Mouse (Mus musculus) gastrocnemius, adult 18-20 months (tissue): ENCODE results near the gene Nanos2. TPM values are rescaled to one million over a fixed set of nuclear protein-coding genes. Genes with fewer than 3 reads are reported as not detected.
A peak's percentile ranks its signal among the peaks of the same experiment; 100 is the strongest.

Experiments used
- DNase-seq: peaks from one replicate; pipeline ENCODE4 v3.0.0; 2021; ENCODE audit warnings: low spot score
- long read RNA-seq, 2 experiments: library from polyadenylated mRNA; stranded (forward); transcript quantifications; one replicate each; pipeline ENCODE4 v2.0.0; 2021
- total RNA-seq, 2 experiments: library from RNA; stranded (reverse); gene quantifications; 2 replicates each; pipeline ENCODE4 v1.2.3; 2021

Gene Nanos2
- total RNA-seq = not detected
- long read RNA-seq, experiment 1 = 0 reads
- long read RNA-seq, experiment 2 = 0 reads

DNA sequence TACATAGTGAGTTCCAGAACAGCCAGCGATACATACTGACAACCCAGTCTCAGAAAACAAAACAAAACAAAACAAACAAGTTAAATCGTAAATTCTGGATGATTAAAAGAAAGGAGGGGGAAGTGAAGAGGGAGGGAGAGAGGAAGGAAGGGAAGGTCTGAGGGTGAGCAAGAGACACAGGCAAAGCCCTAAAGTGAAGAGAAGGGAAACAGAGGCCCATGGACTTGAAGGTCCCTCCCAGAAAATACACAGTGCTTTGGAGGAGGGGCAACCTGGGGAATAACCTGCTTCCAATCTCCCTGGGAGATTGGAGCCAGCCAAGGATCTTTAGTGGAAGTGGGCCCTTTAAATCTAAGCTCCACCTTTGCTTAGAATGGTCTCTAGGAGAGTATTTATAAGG lies at the start of gene Nanos2:
Gene Nanos2, plus strand, starts transcription at position 301 of the 400 bp plus-strand sequence.
- no peak for DNase-seq

DNA sequence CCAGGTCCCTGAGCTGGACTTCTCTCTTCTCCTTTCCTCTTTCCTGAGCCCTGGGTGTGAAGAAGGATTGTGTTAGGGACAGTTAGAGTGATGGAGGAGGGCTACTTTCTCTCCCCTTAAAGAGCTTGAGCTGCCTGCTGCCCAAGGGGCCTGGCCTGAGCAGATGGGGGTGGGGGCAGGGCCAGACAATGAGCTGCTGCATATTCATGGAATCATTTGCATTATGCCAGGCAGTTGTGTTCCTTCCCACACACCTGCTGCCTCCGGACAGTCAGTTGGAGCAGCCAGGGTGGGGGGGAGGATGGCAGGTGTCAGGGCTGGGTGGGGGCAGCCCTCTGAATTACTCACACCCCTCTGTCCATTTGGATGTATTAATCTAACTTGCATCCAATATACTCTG lies 44.8 kb upstream of the Nanos2 start:
- no peak for DNase-seq

DNA sequence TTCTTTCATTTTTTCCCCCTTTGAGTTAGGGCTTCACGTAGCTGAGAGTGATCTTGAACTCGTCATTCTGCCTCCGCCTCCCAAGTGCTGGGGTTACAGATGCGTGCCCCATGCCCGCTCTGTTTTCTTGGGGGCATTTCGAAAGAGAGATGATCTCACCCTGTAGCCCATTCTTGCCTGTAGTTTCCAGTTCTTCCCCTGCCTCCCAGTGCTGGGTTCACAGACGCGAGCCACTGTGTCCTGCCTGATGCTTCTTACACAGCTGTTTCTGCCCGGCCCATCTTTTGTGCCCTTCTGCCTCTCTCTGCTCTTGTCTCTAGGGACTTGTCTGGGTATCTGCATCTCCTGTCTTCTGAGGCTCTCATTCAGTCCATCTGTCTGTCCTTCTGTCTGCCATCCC lies 44.4 kb upstream of the Nanos2 start:
- DNase-seq = no peak

DNA sequence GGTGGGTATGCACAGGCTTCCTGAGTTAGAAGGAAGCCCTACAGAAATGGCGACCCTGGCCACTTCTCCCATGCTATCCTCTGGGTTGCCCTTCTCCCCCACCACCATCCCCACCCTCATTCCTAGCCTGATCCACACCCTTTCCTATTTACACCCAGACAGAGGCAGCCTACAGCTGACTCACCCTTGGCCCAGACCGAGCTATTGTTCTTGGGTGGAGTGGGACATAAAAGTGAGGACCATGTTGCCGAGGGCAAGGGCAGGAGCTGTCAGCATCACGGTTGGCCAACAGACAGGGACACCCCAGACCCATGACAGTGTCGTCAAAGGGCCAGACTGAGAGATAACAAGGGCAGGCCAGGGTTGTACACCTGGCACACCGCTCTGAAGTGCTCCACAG lies 39.0 kb upstream of the Nanos2 start:
- peak; percentile 30 for DNase-seq

DNA sequence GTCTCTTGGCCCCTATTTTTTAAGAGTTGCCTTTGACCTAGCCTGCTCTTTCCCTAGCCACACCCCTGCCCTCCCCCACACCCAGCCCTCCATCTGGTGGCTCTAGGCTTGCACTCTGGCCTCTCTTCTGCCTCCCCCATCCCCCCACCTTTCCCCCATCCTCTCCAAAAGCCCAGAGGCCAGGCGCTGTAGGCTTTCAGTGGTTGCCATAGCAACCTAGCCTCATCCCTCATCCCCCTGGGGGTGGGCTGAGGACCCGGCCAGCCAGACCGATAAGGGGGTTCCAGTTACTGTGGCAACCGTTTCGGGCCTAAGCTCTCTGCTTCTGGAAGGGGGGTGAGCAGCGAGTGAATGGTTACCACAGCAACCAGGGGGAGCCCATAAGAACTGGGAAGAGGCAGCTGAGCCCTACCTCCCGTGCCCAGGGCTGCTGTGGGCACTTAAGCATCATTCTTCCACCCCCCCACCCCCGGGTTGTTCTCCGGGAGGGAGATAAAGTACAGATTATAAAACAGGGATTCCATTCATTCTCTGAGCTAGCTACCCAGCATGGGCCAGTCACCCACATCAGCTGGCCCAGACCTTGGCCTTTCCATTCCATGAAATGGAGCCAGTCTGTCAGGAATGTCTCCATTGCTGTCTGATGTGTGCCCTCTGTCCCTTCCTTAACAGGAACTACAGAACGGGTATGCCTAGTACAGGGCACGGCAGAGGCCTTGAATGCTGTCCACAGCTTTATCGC lies 37.2 kb upstream of the Nanos2 start:
- no peak for DNase-seq

DNA sequence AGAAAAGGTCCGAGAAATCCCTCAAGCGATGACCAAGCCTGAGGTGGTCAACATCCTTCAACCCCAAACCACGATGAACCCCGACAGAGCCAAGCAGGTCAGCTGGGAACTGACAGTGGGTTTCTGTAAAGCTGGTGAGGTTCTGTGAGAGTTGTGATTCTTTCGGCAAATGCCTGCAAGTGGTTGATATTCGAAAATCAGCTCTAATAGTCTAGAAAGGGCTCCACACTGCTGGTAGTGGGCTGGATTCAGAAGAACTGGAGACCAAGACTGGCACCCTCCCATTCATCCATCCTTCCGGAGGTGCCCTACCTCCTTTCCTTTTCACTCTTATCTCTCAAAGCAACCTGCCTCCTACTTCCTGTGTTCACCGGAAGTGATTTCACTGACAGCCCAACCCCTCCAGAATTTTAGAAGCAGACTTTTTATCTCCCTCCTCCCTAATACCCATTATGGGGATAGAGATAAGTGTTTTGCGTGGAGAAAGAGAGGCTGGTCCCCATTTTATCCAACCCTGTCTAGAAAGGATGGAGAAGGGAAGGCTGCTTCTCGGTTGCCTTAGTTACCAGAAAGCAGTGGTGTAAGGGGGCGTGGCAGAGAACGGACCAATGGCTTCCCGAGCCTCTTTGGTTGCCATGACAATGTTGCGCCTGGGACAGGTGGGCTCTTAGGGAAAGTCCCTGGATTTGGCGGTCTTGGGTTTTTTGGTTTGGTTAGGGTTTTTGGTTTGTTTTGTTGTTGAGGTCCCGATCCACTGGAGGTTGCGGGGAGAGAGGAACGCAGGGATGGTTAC lies 36.5 kb upstream of the Nanos2 start:
- no peak for DNase-seq

DNA sequence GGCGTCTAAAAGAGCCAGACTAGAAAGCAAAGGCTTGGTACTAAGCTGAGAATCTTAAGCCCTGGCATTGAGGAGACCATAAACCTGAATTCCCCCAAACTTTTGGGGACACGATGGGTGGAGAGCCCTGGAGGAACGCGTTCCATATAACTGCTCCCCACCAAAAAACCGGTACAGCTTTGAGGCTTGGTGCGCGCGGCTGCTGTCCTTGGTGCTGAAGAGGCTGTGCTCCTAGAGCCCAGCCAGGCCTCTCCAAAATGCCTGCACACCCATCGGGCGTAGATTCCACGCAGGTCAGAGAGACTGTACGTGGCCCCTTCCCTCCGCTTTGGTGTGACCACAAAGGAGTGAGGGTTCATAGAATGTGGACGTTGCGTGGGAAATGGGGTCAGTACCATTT lies 35.8 kb upstream of the Nanos2 start:
- no peak for DNase-seq

DNA sequence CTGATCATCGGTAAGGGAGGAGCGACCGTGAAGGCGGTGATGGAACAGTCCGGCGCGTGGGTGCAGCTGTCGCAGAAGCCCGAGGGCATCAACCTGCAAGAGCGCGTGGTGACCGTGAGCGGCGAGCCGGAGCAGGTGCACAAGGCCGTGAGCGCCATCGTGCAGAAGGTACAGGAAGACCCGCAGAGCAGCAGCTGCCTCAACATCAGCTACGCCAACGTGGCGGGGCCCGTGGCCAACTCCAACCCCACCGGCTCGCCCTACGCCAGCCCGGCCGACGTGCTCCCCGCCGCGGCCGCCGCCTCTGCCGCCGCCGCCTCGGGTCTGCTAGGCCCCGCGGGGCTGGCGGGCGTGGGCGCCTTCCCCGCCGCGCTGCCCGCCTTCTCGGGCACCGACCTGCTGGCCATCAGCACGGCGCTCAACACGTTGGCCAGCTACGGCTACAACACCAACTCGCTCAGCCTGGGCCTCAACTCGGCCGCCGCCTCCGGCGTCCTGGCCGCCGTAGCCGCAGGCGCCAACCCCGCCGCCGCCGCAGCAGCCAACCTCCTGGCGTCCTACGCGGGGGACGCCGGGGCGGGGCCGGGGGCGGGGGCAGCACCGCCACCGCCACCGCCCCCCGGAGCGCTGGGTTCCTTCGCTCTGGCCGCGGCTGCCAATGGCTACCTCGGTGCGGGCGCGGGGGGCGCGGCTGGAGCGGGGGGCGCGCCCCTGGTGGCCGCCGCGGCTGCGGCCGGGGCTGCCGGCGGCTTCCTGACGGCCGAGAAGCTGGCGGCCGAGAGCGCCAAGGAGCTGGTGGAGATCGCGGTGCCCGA lies 29.4 kb upstream of the Nanos2 start:
- DNase-seq = peak; percentile 28

DNA sequence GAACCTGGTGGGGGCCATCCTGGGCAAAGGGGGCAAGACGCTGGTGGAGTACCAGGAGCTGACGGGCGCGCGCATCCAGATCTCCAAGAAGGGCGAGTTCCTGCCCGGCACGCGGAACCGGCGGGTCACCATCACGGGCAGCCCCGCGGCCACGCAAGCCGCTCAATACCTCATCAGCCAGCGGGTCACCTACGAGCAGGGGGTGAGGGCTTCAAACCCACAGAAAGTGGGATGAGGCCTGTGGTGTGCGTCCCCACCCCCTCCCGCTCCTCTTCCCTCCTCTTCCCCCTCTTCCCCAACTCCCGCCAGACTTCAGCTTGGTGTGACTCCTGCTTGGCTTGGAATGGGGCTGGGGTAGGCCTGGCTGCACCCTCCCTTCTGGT lies 28.8 kb upstream of the Nanos2 start:
- no peak for DNase-seq

DNA sequence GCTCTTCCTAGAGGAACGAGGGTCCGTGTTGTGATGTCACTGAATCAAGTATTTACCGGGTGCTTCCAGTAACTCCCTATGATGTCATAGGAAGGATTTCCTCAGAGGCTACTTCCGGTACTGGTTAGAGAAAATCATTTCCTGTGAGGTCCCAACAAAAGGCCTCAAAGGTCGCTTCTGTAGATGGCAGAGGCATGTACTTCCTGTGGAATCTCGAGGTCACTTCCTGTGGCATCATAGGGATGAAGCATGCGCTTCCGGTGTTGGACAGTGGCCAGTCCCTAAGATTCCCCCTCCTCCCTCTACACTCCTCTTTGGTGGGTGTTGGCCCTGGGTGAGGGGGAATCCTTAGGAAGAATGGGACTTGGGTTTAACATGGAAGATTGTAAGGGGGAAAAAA lies 27.8 kb upstream of the Nanos2 start:
- DNase-seq = no peak

DNA sequence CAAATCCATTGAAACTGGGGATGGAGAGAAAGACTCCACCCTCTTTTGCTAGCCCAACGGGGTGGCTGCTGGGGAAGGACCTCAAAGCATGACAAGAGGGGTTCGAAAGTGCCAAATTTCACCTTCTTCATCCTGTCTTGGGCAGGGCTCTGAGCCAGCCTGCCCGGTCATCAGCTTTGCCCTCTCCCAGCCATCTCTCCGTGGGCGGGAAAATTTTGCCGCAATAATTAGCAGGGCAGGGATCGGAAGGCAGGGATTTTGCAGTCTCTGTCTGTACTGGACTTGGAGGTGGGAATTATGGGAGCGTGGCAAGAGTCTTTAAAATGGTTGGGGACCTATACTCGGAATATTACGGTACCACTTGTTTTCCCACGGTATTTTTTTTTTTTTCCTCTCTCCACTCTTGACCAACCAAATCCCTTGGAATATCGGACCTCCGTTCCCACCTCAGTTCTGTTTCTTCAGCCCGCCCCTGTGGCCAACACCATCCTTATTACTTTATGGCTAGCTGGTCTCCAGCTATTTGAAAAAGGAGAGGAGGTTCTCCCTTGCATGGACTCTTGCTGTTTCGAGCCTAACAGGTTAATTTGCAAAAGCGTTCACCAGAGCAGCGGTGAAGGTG lies 24.9 kb upstream of the Nanos2 start:
- no peak for DNase-seq

DNA sequence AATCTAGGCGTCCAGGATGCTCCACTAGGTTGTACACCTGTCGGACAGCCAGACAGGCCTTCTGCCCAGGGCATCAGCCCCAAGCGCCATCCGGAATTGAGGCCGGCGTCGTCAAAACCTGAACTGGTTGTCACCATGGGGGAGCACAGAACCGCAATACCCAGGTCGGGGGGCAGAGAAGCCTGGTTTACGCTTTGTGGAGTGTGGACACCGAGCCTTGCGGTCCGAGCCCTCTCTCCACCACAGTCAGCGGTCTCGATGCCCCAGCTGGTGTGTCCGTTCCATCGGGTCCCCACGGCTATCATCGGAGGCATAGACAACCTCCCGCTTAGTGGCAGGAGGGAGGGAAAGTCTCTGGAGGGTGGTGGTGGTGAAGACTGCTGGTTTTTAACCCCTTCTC lies 24.4 kb upstream of the Nanos2 start:
- no peak for DNase-seq

DNA sequence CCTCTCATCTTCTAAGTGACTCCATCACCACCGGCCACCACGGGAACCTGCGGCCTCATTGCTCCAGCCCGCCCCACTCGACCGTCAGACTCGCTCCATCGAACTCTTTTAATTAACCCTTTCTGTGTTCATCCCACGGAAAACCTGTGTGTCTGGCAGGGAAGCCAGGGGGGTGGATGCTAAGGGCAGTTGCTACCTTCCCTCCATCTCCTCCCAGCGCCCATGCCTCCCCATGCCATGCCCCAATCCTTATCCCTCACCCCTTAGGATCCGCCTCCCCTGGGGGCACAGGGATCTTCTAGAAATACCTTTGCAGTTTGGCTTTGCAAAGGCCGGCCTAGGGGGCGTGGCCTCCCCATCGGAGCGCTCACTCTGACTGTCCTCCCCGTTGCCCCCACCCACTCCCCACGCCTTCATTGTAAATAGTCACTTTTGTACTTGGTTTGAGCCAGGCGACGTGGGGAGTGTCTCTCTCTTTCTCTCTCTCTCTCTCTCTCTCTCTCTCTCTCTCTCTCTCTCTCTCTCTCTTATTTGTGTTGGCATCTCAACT lies 23.8 kb upstream of the Nanos2 start:
- no peak for DNase-seq

DNA sequence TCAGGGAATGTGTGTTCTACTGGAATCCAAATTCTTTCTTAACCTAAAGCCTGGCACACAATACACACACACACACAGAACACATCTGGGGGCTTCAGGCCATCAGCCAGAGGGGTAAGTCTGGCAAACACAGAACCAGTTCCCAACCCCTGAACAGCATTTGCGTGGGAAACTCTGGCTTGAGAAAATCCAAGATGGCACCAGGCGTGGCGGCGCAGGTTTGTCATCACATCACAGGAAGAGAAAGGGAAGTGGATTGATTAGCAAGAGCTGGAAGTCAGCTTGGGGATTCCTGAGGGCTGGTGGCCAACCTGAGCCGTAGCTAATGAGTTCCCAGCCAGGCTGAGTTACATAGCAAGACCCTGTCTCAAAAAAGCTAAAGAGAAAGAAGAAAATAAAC lies 21.9 kb upstream of the Nanos2 start:
- no peak for DNase-seq

DNA sequence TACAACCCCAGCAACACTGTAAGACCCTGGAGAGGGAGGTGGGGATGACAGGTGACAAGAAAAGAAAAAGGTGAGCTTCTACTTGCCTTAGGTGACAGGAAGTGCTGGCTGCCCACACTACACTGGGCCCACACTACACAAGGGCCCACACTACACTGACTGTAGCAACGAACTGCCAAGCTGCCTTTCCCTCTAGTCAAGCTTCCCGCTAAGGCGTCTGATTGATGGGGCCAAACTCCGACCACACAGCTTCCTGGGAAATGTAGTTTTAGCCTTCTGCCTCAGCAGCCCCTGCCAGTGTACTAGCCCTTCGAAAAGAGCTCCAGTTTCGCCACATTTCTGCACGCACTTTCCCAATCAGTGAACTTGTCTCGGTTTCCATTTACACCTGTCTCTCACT lies 19.6 kb upstream of the Nanos2 start:
- no peak for DNase-seq

DNA sequence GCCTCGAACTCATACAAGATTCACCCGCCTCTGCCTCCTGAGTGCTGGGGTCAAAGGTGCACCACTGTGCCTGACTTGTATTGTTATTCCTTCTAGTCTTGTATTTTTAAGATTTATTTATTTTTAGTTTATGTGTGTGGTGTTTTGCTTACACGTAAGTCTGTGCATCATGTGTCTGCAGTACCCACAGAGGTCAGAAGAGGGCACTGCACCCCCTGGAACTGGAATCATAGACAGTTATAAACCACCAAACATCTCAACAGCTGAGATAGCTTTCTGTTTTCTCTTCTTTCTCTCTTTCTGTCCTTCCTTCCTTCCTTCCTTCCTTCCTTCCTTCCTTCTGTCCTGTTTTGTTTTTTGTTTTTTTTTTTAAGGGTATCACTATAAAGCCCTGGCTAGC lies 16.2 kb upstream of the Nanos2 start:
- DNase-seq = no peak

DNA sequence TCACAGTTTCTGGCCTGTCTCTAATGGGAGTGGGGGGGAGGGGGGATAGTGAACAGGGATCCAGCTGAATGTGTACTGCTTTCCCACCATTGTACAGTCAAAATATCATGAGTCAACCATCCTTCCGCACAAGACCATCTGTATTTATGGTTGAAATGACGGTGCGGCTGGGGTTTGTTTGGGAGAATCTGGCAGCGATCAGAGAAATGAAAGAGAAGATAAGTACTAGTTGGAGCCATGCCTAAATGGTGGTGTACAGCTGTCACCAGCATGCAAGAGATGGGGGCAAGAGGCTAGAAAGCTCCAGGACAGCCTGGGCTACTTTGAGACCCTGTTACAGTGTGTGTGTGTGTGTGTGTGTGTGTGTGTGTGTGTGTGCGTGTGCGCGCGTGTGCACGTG lies 8.8 kb upstream of the Nanos2 start:
- no peak for DNase-seq

DNA sequence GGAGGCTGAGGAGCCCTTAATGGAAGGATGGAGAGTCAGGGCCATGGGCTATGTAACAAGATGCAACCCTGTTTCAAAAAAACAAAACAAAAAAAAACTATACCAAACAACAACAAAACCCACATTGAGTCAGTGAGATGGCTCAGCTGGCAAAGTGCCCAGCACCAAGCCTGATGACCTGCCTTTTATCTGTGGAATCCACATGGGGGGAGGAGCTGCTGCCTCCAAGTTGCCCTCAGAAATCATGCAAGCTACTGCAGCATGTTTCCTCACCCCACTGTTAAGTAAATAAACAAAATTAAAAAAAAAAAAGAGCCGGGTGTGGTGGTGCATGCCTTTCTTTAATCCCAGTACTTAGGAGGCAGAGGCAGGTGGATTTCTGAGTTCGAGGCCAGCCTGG lies 697 bp upstream of the Nanos2 start:
- no peak for DNase-seq

DNA sequence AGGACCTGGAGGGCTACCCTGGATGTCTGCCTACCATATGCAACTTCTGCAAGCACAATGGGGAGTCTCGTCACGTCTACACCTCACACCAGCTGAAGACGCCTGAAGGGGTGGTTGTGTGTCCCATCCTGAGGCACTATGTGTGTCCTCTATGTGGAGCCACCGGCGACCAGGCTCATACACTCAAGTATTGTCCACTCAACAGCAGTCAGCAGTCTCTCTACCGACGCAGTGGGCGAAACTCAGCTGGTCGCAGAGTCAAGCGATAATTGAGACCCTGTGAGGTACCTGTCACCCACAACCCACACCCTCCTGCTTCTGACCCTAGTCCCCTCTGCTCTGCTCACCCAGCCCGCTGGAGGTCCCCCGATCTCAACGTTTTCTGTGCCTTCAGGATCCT lies 547 bp downstream of the Nanos2 start:
- no peak for DNase-seq

DNA sequence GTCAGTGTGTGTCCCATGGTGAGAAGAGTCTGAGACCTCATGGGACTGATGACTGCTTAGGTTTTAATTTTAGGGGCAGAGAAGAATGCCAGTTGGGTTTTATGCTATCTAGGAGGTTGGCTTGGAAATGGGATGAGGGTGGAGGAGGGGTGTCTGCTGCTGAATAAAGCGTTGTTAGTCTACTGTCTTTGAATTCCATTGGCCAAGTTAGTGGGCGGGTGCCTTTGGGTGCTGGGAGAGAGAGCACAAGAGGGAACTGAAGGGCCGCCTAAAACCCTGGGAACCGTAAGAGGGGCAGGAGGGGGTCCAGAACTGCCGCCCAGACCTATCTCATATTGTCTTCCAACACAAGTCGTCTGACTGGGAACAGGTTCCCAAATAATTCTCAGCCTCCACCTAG lies 1.6 kb downstream of the Nanos2 start:
- no peak for DNase-seq

DNA sequence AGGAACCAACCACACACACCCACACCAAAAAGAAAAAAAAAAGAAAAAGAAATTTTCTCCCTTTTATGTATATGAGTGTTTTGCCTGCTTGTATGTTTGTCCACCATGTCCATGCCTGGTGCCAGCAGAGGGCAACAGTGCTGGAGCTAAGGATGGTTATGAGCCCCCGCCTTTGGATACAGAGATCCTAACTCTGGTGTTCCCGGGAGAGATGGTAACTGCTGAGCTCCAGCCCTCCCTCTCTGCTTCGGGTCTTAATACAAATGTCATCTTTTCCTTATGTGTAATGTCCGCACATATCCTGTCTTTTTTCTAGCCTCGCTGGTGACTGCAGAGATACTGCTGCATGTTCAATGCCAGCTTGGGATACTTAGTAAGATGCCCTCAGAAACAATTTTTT lies 2.8 kb downstream of the Nanos2 start:
- no peak for DNase-seq
